Mouse (Mus musculus) liver, adult 2 months (tissue): Measurements from ENCODE around the gene Unc13a. TPM values are rescaled to one million over a fixed set of nuclear protein-coding genes. Genes with fewer than 3 reads are reported as not detected.

ENCODE experiments used
- DNase-seq: peaks from one replicate; pipeline ENCODE4 v3.0.0-alpha.2; 2011; ENCODE audit warnings: low read depth, low spot score; ENCODE audit errors: extremely low read depth
- H3K27ac ChIP-seq: fragments of 200-500 bp; replicated peaks from 2 replicates; pipeline ENCODE4 v1.5.1; 2012; ENCODE audit warnings: low read depth, mild to moderate bottlenecking, control low read depth, inconsistent platforms, low read length; ENCODE audit not compliant: insufficient read depth
- H3K27me3 ChIP-seq: fragments of 200-500 bp; 2 replicates; pipeline ENCODE4 v1.6.1; 2012; ENCODE audit warnings: mild to moderate bottlenecking, moderate library complexity, low read length, inconsistent platforms; ENCODE audit not compliant: control insufficient read depth, insufficient read depth
- H3K36me3 ChIP-seq: fragments of 200-500 bp; 2 replicates; pipeline ENCODE4 v1.6.1; 2012; ENCODE audit warnings: low read length, inconsistent platforms; ENCODE audit not compliant: control insufficient read depth, insufficient read depth
- H3K4me1 ChIP-seq: fragments of 200-500 bp; 2 replicates; pipeline ENCODE4 v1.6.1; 2011; ENCODE audit warnings: low read length; ENCODE audit not compliant: control insufficient read depth, insufficient read depth
- H3K4me3 ChIP-seq: fragments of 200-500 bp; 2 replicates; pipeline ENCODE4 v1.5.1; 2011; ENCODE audit warnings: low read depth, mild to moderate bottlenecking, control low read depth, low read length, moderate library complexity; ENCODE audit not compliant: insufficient read depth
- H3K79me2 ChIP-seq: fragments of 200-500 bp; 2 replicates; pipeline ENCODE4 v1.6.1; 2012; ENCODE audit warnings: inconsistent platforms, mild to moderate bottlenecking, low read length, moderate library complexity; ENCODE audit not compliant: control insufficient read depth, insufficient read depth
- H3K9ac ChIP-seq: fragments of 200-500 bp; 2 replicates; pipeline ENCODE4 v1.6.1; 2012; ENCODE audit warnings: low read depth, mild to moderate bottlenecking, control low read depth, inconsistent platforms, low read length
- CTCF ChIP-seq: fragments of 200-500 bp; IDR thresholded peaks from 2 replicates; pipeline ENCODE4 v1.5.1; 2011; ENCODE audit warnings: low read depth, low read length, control low read depth
- POLR2A ChIP-seq: fragments of 200-500 bp; IDR thresholded peaks from 2 replicates; pipeline ENCODE4 v1.6.1; 2011; ENCODE audit warnings: low read length, control low read depth; ENCODE audit not compliant: insufficient read depth; ENCODE audit errors: extremely low read depth
- WGBS: fragments of 180-500 bp; shearing (Covaris S2); methylation state at CpG from one replicate; pipeline ENCODE4 v1.1.7; 2018; 5-methylcytosine and 5-hydroxymethylcytosine counted together
- polyA plus RNA-seq: library from polyadenylated mRNA; depleted of rRNA; stranded (reverse); fragments of >200 nt; gene quantifications from 2 replicates; pipeline ENCODE4 v1.2.3, GENCODE M21; 2012
- total RNA-seq: library from RNA; depleted of rRNA; stranded (reverse); fragments of >200 nt; gene quantifications from 2 replicates; pipeline ENCODE4 v1.2.3, GENCODE M21; 2014

Unc13a gene
- total and polyA plus RNA-seq, 2 experiments = 0.09 to 0.15 TPM

DNA sequence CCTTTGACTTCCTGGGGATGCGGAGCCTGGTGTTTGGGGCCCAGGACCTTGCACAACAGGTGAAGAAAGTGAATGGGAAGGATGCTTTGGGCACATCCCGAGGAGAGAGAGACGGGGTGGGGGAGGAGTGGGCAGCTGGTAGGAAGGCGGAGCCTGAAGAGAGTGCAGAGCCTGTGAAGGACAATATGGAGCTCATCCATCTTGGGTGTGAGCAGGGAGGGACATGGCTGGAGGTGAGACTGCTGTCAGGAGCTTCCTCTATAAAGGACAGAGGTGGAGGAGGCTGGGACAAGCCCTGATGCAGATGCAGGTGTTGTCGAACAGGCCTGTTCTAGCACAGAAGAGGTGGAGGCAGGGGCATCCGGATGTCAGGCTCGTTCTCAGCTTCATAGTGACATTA lies 67.5 kb downstream of the Unc13a start:
- WGBS = 84% methylated on average over 7 of the region's 7 CpGs
- H3K79me2 ChIP-seq = no peaks in the 10 kb centered on the region
- TF ChIP-seq POLR2A (no peak), CTCF (no peak)
- DNase-seq = no peak
- H3K9ac ChIP-seq = no peak overlapping the region
- 0 out of 2 replicates have a peak, but pooled peaks cover 3% of the 10 kb centered on the region for H3K27me3 ChIP-seq
- H3K4me1 ChIP-seq = no peaks in the 10 kb centered on the region; the same call in 1 of the 2 replicates
- no peaks in the 10 kb centered on the region for H3K36me3 ChIP-seq
- H3K4me3 ChIP-seq = no peak overlapping the region
- no peak overlapping the region for H3K27ac ChIP-seq

DNA sequence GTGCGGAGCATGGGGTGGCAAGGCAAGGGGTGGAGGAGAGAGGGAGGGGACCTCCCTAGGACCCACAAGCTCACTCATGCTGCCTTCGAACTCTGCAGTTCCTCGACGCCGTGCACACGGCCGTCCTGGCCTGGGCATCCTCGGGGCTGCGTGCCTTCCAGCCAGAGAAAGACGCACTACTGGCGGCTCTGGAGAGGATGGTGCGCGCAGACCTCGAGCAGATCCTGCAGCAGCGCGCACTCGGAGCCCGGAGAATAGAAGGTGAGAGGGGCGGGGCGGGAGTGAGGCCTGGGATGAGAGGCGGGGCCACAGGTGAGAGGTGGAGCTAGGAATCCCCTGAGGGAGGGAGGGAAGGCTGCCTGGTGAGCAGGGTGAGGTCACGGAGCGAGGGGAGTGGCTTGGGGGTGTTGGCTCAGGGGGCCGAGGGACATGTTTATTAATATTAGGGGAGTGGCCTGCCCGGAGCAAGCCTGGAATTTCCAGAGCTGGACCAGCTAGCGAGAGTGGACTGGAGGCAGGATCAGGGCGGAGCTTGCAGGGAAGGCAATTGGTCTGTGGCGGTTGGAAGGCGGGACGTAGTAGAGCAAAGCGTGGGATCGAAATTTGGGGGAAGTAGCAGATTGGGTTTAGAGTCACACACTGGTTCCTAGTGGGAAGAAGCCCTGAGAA lies 68.8 kb downstream of the Unc13a start:
- TF ChIP-seq CTCF (no peak), POLR2A (no peak)
- no peaks in the 10 kb centered on the region for H3K79me2 ChIP-seq
- DNase-seq = peak; percentile 77
- H3K36me3 ChIP-seq = no peaks in the 10 kb centered on the region
- H3K27me3 ChIP-seq = 0 out of 2 replicates have a peak, but pooled peaks cover 3% of the 10 kb centered on the region
- no peak overlapping the region for H3K9ac ChIP-seq
- peak overlapping the region; percentile 1; the same call in 1 of the 2 replicates for H3K4me3 ChIP-seq
- 4% methylated on average over 32 of the region's 32 CpGs for WGBS
- H3K27ac ChIP-seq = no peak overlapping the region
- no peaks in the 10 kb centered on the region; the same call in 1 of the 2 replicates for H3K4me1 ChIP-seq

DNA sequence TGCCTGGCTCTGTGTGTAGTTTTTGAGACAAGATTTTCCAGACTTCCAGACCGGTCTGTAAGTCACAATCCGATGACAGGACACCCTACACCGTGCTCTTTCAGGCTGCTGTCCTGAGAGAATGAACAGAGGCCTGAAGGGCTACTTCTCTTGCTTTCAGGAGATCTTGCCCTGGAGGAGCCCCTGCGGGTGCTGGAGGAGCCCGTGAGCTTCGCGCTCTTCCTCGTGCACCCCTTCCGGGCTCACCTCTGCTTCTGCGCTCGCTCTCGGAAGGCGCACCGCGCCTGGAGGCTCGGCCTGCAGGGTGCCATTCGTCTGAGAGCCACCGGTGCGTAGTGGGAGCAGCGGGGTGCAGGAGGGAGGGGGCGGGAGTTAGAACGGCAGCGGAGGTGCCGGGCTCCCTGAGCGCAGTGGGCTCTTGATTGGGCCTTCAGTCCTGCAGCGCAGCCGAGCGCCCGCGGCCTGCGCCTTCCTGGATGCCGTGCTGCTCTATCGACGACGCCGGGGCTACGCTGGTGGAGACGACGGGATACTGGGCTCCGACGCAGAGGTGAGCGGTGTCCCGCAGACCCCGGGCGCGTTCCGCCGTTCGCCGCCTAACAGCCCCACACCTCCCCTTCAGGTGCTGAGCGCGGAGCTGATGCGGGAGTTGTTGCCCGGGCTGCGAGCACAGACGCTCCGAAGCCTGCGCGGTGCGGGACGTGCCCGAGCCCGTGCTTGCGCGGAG lies 69.5 kb downstream of the Unc13a start:
- Histone ChIP-seq H3K27me3 (0 out of 2 replicates have a peak, but pooled peaks cover 3% of the 10 kb centered on the region), H3K4me3 (peak overlapping the region; percentile 1; the same call in 1 of the 2 replicates), H3K79me2 (no peaks in the 10 kb centered on the region), H3K27ac (no peak overlapping the region), H3K36me3 (no peaks in the 10 kb centered on the region), H3K4me1 (no peaks in the 10 kb centered on the region; the same call in 1 of the 2 replicates), H3K9ac (no peak overlapping the region)
- no peak for DNase-seq
- WGBS = 15% methylated on average over 65 of the region's 65 CpGs
- no peak for TF ChIP-seq POLR2A
- no peak for TF ChIP-seq CTCF

DNA sequence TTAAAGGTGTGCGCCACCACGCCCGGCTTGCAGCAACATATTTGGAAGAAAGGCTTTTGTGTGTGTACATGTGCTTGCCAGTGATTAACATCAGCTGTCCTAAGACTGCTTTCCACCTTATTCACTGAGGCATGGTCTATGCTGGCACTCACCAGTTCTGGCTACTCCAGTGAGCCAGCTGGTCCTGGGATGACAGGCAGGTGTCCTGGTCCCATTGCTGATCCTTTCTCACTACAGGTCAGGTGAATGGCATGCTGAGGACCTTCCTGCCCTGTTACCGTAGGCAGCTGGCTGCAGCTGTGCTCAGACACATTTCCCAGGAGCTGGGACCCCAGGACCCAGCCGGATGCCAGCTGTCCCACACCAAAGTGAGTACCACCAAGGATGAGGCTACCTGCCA lies 72.7 kb downstream of the Unc13a start:
- Histone ChIP-seq H3K36me3 (no peaks in the 10 kb centered on the region), H3K9ac (no peak overlapping the region), H3K4me1 (no peaks in the 10 kb centered on the region; the same call in 1 of the 2 replicates), H3K27me3 (0 out of 2 replicates have a peak, but pooled peaks cover 3% of the 10 kb centered on the region), H3K27ac (no peak overlapping the region), H3K4me3 (no peak overlapping the region), H3K79me2 (no peaks in the 10 kb centered on the region)
- no peak for TF ChIP-seq CTCF
- DNase-seq = no peak
- WGBS = 94% methylated on average over 5 of the region's 5 CpGs

DNA sequence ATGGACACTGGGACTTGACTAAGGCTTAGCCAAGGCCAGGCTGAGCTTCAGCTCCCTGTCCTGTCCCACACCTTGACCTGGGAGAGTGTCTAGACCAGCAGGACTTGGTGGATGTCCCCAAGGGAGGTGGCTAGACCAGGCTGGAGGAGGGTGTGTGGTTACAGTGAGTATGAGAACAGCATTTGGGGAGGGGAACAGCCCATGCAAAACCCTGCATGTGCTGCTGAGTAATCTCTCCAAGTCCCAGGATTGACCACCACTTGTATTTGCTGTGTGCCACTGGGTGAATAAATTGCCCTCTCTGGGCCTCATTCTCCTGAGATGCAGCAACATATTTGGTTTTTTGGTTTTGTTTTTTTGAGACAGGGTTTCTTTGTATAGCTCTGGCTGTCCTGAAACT lies 73.2 kb downstream of the Unc13a start:
- no peaks in the 10 kb centered on the region for H3K79me2 ChIP-seq
- no peaks in the 10 kb centered on the region; the same call in 1 of the 2 replicates for H3K4me1 ChIP-seq
- H3K27me3 ChIP-seq = 0 out of 2 replicates have a peak, but pooled peaks cover 3% of the 10 kb centered on the region
- no peak for DNase-seq
- TF ChIP-seq POLR2A = no peak
- TF ChIP-seq CTCF = no peak
- no peak overlapping the region for H3K9ac ChIP-seq
- no peaks in the 10 kb centered on the region for H3K36me3 ChIP-seq
- no peak overlapping the region for H3K27ac ChIP-seq
- no peak overlapping the region for H3K4me3 ChIP-seq
